Mouse (Mus musculus) forebrain, embryonic 14.5 days (tissue): ENCODE results near the gene Angpt4. TPM values are rescaled to one million over a fixed set of nuclear protein-coding genes. Genes with fewer than 3 reads are reported as not detected.

Experiments used
- ATAC-seq: fragments of 200-750 bp; cut with Nextera tagmentation; 2 replicates; pipeline ENCODE4 v1.8.0; 2017; ENCODE audit warnings: mild to moderate bottlenecking, moderate library complexity
- DNase-seq: peaks from one replicate; pipeline ENCODE4 v3.0.0-alpha.2; 2015; ENCODE audit warnings: low spot score
- H3K27ac ChIP-seq: fragments of 300-500 bp; sonication (generic); 2 replicates; pipeline ENCODE4 v1.5.1; 2014; ENCODE audit warnings: low read depth, mild to moderate bottlenecking, control low read depth, low read length, moderate library complexity
- H3K27me3 ChIP-seq: fragments of 300-500 bp; sonication (generic); replicated peaks from 2 replicates; pipeline ENCODE4 v1.6.1; 2014; ENCODE audit warnings: low read length, control low read depth, mixed read lengths; ENCODE audit not compliant: control insufficient read depth, insufficient read depth
- H3K36me3 ChIP-seq: fragments of 300-500 bp; sonication (generic); 2 replicates; pipeline ENCODE4 v1.6.1; 2014; ENCODE audit warnings: low read length, control low read depth; ENCODE audit not compliant: control insufficient read depth, insufficient read depth
- H3K4me1 ChIP-seq: fragments of 300-500 bp; sonication (generic); 2 replicates; pipeline ENCODE4 v1.6.1; 2014; ENCODE audit warnings: antibody characterized with exemption, low read length, control low read depth; ENCODE audit not compliant: control insufficient read depth, insufficient read depth
- H3K4me2 ChIP-seq: fragments of 300-500 bp; sonication (generic); 2 replicates; pipeline ENCODE4 v1.6.1; 2014; ENCODE audit warnings: mild to moderate bottlenecking, control low read depth, low read length
- H3K4me3 ChIP-seq: fragments of 300-500 bp; sonication (generic); 2 replicates; pipeline ENCODE4 v1.5.1; 2014; ENCODE audit warnings: low read depth, low read length, control low read depth
- H3K9ac ChIP-seq: fragments of 300-500 bp; sonication (generic); 2 replicates; pipeline ENCODE4 v1.6.1; 2014; ENCODE audit warnings: mild to moderate bottlenecking, low read length, control low read depth, moderate library complexity
- H3K9me3 ChIP-seq: fragments of 300-500 bp; sonication (generic); replicated peaks from 2 replicates; pipeline ENCODE4 v1.6.1; 2016; ENCODE audit warnings: low read length, control low read depth, mixed read lengths; ENCODE audit not compliant: control insufficient read depth
- WGBS: fragments of 180-500 bp; shearing (Covaris S2); extraction: QIAGEN DNeasy Blood & Tissue Kit; methylation state at CpG from one replicate; pipeline ENCODE4 v1.1.7; 2014; 5-methylcytosine and 5-hydroxymethylcytosine counted together
- polyA plus RNA-seq: library from polyadenylated mRNA; unstranded; fragments of >200 nt; fragmentation: Nextera tagmentation; extraction: Ambion mirVana; gene quantifications from 2 replicates; pipeline ENCODE4 v1.2.1, GENCODE M21; 2014

Gene Angpt4
- polyA plus RNA-seq, 1 experiment from 2014 or later = not detected

DNA sequence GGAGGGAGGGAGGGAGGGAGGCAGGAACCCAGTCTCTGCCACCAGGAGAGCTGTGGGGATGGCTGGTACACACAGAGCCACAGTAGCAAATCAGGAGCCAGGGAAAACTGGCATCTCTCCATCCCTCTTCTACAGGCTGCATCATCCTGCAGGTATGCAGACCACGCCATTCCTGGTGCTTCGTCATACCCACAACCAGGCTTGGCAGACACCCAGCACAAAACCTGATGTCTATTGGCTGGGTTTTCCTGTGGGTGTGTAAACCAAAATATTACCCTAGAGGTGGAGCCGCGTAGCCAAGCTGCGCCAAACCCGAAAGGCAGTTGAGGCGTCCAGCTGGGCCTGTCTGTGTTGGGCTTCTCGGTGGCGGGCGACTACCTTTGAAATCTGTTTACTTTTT lies 51.5 kb downstream of the Angpt4 start:
- no peak overlapping the region for H3K4me3 ChIP-seq
- H3K27me3 ChIP-seq = no peaks in the 10 kb centered on the region
- H3K4me1 ChIP-seq = peaks cover 27% of the 10 kb centered on the region
- ATAC-seq = peak; percentile 76
- H3K36me3 ChIP-seq = no peaks in the 10 kb centered on the region
- H3K27ac ChIP-seq = peak overlapping the region; percentile 52
- no peak overlapping the region for H3K9ac ChIP-seq
- DNase-seq = peak; percentile 87
- H3K9me3 ChIP-seq = no peaks in the 10 kb centered on the region
- WGBS = 32% methylated on average over 10 of the region's 10 CpGs
- no peak overlapping the region for H3K4me2 ChIP-seq

DNA sequence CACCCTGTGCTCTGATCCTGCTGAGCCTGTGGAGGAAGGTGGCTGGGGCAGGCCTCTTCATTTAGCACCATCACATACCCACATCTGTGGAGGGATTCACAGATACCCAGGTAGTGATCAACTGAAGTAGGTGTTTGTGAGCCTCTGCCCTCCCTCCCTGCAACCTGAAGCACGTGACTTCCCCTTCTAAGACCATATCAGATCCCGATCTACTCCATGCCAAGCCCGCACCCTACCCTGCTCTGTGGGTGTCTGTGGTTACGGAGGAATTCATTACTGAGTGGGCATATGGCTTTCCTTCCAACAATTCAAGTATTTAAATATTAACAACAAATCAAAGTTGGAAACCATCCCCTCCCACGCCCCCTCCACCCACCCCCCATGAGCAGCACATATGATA lies 52.3 kb downstream of the Angpt4 start:
- no peak overlapping the region for H3K4me2 ChIP-seq
- H3K27ac ChIP-seq = 0 out of 2 replicates have a peak overlapping the region, but pooled peaks have one; percentile 36
- WGBS = 85% methylated on average over 5 of the region's 5 CpGs
- no peak overlapping the region for H3K9ac ChIP-seq
- 0 out of 2 replicates have a peak, but pooled peaks cover 3% of the 10 kb centered on the region for H3K36me3 ChIP-seq
- ATAC-seq (no peak), DNase-seq (no peak)
- peaks cover 34% of the 10 kb centered on the region for H3K4me1 ChIP-seq
- no peaks in the 10 kb centered on the region for H3K27me3 ChIP-seq
- no peaks in the 10 kb centered on the region for H3K9me3 ChIP-seq
- no peak overlapping the region for H3K4me3 ChIP-seq

DNA sequence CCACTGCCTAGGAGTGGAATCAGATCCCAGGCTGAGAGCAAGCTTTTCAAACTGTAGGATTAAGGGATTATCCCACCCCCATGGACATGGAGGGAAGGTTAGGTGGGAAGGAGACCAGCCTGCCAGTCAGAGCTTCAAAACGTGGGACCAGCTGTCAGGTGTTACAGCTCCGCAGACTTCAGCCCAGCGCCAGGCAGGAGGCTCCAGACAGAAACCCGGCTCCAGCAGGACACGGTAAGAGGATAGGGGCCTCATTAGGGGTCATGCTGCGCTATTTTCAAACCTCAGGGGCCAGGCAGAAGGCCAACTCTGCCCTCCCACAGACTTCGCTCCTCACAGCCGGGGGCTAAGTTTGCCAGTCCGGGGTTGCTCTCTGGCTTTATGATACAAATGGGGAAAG lies 53.0 kb downstream of the Angpt4 start:
- ATAC-seq (0 out of 2 replicates have a peak, but pooled peaks have one; percentile 21), DNase-seq (peak; percentile 67)
- Histone ChIP-seq H3K36me3 (peaks cover 6% of the 10 kb centered on the region; the same call in 1 of the 2 replicates), H3K27me3 (no peaks in the 10 kb centered on the region), H3K9ac (0 out of 2 replicates have a peak overlapping the region, but pooled peaks have one; percentile 5), H3K9me3 (no peaks in the 10 kb centered on the region), H3K4me1 (peaks cover 41% of the 10 kb centered on the region), H3K4me2 (peak overlapping the region; percentile 1; the same call in 1 of the 2 replicates), H3K27ac (peak overlapping the region; percentile 36; the same call in 1 of the 2 replicates), H3K4me3 (no peak overlapping the region)
- WGBS = 2% methylated on average over 9 of the region's 9 CpGs

DNA sequence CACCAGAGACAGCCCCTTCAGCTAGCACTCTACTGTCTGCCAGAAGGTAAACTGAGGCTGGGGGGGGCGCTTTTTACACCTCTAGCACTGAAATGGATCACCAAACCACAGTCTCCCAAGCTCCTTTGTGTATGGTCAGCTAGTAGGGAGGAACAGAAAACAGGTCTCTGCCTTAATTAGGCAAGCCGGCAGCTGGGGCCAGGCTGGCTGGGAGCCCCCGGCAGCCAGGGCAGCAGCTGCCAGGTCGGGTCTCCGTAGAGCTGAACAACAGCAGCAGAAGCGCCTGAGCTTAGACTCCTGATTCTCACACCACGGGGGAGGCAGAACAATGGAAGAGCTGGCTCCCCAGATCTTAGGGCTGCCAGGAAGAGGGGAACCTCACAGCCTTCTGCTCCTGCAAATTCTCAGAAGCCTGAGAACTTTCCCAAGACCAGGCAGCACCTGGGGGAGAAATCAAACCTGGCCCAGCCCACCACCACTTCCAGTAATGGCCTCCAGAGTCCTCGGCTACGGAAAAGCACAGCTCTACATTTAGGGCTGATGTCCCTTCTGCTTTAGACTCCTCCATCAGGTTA lies 56.3 kb downstream of the Angpt4 start:
- Histone ChIP-seq H3K9ac (peak overlapping the region; percentile 60), H3K9me3 (no peaks in the 10 kb centered on the region), H3K27me3 (no peaks in the 10 kb centered on the region), H3K36me3 (peaks cover 17% of the 10 kb centered on the region; the same call in 1 of the 2 replicates), H3K4me3 (peak overlapping the region; percentile 2; the same call in 1 of the 2 replicates), H3K4me2 (peak overlapping the region; percentile 66), H3K4me1 (peaks cover 57% of the 10 kb centered on the region), H3K27ac (peak overlapping the region; percentile 87)
- 9% methylated on average over 9 of the region's 9 CpGs for WGBS
- peak; percentile 11 for ATAC-seq
- DNase-seq = peak; percentile 74

DNA sequence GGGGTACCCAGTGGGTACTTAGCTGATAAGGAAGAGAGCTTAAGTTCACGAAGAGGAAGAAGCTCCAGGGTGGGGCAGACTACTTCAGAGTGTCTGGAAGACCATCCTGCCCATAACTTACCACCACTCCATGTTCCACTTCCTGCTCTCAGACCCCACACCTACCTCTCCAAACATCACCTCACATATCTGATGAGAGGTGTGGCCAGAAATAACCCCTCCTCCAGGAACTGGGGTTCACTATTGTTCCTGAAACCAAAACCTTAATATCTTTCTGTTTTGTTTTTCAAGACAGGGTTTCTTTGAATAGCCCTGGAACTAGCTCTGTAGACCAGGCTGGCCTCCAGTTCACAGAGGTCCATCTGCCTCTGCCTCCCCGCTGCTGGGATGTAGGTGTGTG lies 56.8 kb downstream of the Angpt4 start:
- DNase-seq (no peak), ATAC-seq (no peak)
- Histone ChIP-seq H3K4me1 (peaks cover 55% of the 10 kb centered on the region), H3K36me3 (peaks cover 17% of the 10 kb centered on the region; the same call in 1 of the 2 replicates), H3K4me3 (no peak overlapping the region), H3K27ac (peak overlapping the region; percentile 87), H3K9ac (peak overlapping the region; percentile 60; the same call in 1 of the 2 replicates), H3K9me3 (no peaks in the 10 kb centered on the region), H3K27me3 (no peaks in the 10 kb centered on the region), H3K4me2 (peak overlapping the region; percentile 66)
- WGBS = 80% methylated on average over 2 of the region's 2 CpGs

DNA sequence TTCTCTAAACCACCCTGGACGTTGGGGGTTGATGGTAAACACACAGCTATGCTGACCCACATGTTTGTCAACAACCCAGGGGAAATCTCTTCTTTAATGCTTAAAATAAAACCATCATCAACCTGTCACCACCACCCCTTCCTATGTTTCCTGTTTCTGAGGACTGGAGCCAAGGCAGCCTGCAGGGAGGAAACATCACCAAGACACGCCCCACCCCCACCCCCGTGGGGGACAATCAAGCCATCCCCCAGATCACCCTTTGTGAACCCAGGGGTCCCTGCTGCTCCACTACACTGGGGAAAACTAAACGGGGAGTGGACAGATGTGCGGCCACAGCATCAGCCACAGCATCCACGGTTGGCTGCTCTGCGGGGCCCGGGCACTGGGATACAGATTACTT lies 57.4 kb downstream of the Angpt4 start:
- no peaks in the 10 kb centered on the region for H3K27me3 ChIP-seq
- H3K4me1 ChIP-seq = peaks cover 58% of the 10 kb centered on the region
- DNase-seq = no peak
- peak overlapping the region; percentile 87; the same call in 1 of the 2 replicates for H3K27ac ChIP-seq
- ATAC-seq = no peak
- no peak overlapping the region for H3K4me3 ChIP-seq
- WGBS = 77% methylated on average over 8 of the region's 8 CpGs
- peaks cover 17% of the 10 kb centered on the region; the same call in 1 of the 2 replicates for H3K36me3 ChIP-seq
- H3K4me2 ChIP-seq = peak overlapping the region; percentile 66
- no peak overlapping the region for H3K9ac ChIP-seq
- H3K9me3 ChIP-seq = no peaks in the 10 kb centered on the region

DNA sequence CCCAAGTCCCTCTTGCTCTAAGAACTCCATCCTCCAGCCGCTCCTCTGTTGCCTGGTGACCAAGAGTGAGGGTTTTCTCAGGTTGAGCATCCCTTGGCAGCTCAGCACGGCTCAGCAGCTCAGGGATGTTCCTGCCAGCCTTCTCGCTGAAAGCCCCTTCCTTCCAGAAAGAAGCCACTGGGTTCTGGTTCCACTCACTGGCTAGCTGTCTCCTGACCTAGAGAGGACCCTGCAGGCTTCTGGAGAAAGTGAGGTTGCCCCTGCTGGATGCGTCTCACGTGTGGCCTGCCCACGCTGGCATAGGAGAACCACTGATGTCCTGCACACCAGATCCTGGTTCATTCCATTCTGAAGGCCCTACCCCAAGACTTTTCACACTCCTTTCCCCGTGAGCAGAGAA lies 58.0 kb downstream of the Angpt4 start:
- Histone ChIP-seq H3K4me2 (peak overlapping the region; percentile 66), H3K9ac (peak overlapping the region; percentile 29; the same call in 1 of the 2 replicates), H3K36me3 (peaks cover 17% of the 10 kb centered on the region; the same call in 1 of the 2 replicates), H3K27me3 (no peaks in the 10 kb centered on the region), H3K4me1 (peaks cover 63% of the 10 kb centered on the region), H3K9me3 (no peaks in the 10 kb centered on the region), H3K27ac (no peak overlapping the region; the same call in 1 of the 2 replicates), H3K4me3 (no peak overlapping the region)
- DNase-seq = no peak
- WGBS = 85% methylated on average over 7 of the region's 7 CpGs
- no peak for ATAC-seq

DNA sequence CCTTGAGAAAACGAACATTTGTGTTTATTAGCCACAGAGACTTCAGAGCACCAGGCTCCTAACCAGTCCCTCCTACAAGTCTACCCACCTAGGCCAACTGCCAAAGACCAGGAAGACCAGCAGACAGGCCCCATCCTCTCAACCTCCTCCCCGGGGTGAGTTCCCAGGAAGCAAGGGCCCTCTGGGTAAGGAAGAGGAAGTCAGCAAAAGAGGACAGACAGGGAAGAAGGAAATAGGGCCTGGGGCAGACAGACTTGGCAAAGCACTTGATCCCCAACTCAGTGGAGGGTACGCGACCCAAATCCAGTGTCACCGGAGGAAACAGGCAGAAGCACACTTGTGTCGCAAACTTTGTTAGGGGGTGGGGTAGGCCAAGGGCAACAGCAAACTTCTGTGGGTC lies 58.4 kb downstream of the Angpt4 start:
- Histone ChIP-seq H3K9ac (peak overlapping the region; percentile 29; the same call in 1 of the 2 replicates), H3K4me3 (0 out of 2 replicates have a peak overlapping the region, but pooled peaks have one; percentile 9)
- no peak for ATAC-seq

More for the DNA sequence above, 58.4 kb downstream of the Angpt4 start:
- Histone ChIP-seq H3K27me3 (no peaks in the 10 kb centered on the region), H3K36me3 (peaks cover 17% of the 10 kb centered on the region; the same call in 1 of the 2 replicates), H3K9me3 (no peaks in the 10 kb centered on the region), H3K27ac (no peak overlapping the region), H3K4me2 (peak overlapping the region; percentile 66), H3K4me1 (peaks cover 65% of the 10 kb centered on the region)
- WGBS = 89% methylated on average over 6 of the region's 6 CpGs
- no peak for DNase-seq
